Mouse (Mus musculus) thymus, adult 2 months (tissue): ENCODE measurements around the gene Arl11. TPM values are rescaled to one million over a fixed set of nuclear protein-coding genes. Genes with fewer than 3 reads are reported as not detected.

ENCODE experiments used
- DNase-seq: peaks from one replicate; pipeline ENCODE4 v3.0.0; 2021
- H3K27ac ChIP-seq: fragments of 200-500 bp; 2 replicates; pipeline ENCODE4 v1.5.1; 2012; ENCODE audit warnings: low read length, control low read depth; ENCODE audit not compliant: control insufficient read depth, insufficient read depth
- H3K27me3 ChIP-seq: fragments of 200-500 bp; 2 replicates; pipeline ENCODE4 v1.6.1; 2012; ENCODE audit warnings: mild to moderate bottlenecking, low read length, moderate library complexity, mixed read lengths; ENCODE audit not compliant: control insufficient read depth, insufficient read depth
- H3K36me3 ChIP-seq: fragments of 200-500 bp; 2 replicates; pipeline ENCODE4 v1.6.1; 2012; ENCODE audit warnings: mild to moderate bottlenecking, low read length, moderate library complexity; ENCODE audit not compliant: control insufficient read depth, insufficient read depth
- H3K4me1 ChIP-seq: fragments of 200-500 bp; replicated peaks from 2 replicates; pipeline ENCODE4 v1.6.1; 2012; ENCODE audit warnings: low read length; ENCODE audit not compliant: control insufficient read depth, insufficient read depth
- H3K4me3 ChIP-seq: fragments of 200-500 bp; 2 replicates; pipeline ENCODE4 v1.5.1; 2012; ENCODE audit warnings: mild to moderate bottlenecking, low read length, control low read depth, moderate library complexity; ENCODE audit not compliant: control insufficient read depth, insufficient read depth
- CTCF ChIP-seq: fragments of 200-500 bp; IDR thresholded peaks from 2 replicates; pipeline ENCODE4 v1.5.1; 2012; ENCODE audit warnings: mild to moderate bottlenecking, control low read depth, low read length, moderate library complexity, borderline replicate concordance; ENCODE audit not compliant: control insufficient read depth, poor library complexity, insufficient read depth; ENCODE audit errors: extremely low read depth
- POLR2A ChIP-seq: fragments of 200-500 bp; IDR thresholded peaks from 2 replicates; pipeline ENCODE4 v1.6.1; 2012; ENCODE audit warnings: mild to moderate bottlenecking, low read length, control low read depth, moderate library complexity; ENCODE audit not compliant: control insufficient read depth, poor library complexity, insufficient read depth; ENCODE audit errors: extremely low read depth
- WGBS: fragments of 180-500 bp; shearing (Covaris S2); methylation state at CpG from one replicate; pipeline ENCODE4 v1.1.7; 2018; 5-methylcytosine and 5-hydroxymethylcytosine counted together
- polyA plus RNA-seq: library from polyadenylated mRNA; depleted of rRNA; stranded (reverse); fragments of >200 nt; gene quantifications from 2 replicates; pipeline ENCODE4 v1.2.3, GENCODE M21; 2012; rRNA removed

The Arl11 gene
- polyA plus RNA-seq: 2.5 and 3.4 TPM in 2 replicates

DNA sequence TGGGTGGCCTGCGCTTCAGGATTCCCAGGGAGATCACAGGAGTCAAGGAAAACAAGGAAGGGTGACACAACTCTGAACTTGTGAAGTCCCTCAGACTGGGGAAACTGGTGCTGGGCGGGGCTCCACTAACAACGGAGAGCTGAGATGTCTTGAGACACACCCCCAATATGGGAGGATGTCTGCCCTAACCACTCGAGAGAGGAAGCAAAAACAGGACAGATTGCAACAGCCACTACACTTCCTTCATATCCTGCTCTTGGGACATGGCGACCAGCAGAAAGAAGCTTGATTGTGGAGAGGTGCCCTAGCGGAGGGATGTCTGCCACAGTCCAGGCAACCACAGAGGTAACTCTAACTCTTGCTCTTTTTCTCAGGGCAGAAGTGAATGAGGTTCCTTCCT lies at the start of gene Arl11:
TSS of gene Arl11 (plus strand) at position 161 of the 400 bp plus-strand sequence.
- Histone ChIP-seq H3K27ac (no peak within 1 kb of the TSS), H3K4me3 (no peak within 1 kb of the TSS)
- peak; percentile 21 for DNase-seq

DNA sequence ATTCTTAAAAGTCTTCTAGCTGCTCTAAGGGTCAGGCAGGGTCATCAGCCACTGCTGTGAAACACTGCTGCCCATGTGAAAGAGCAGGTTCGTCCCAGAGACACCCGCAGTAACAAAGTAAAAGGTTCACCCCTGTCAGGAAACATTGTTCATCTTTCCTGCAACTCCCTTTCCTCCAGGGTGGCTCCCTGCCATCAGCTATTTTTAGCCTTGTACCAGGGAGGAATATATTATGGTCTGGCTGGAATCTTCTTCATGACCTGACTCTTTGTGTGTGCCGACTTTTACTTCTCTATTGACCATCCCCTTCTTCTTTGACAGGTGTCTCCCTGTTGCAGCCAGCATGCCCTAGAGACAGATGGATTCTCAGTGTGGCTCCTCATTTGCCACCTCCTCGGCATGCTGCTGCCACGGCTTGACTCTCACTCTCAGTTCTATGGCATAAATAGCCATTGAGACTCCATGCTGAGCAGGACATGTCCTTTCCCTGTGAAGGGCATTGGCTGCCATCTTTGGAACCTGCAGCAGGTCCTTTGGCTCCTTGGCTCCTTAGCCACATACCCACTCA lies 41.6 kb upstream of the Arl11 start:
- Histone ChIP-seq H3K27ac (no peak overlapping the region), H3K36me3 (no peaks in the 10 kb centered on the region), H3K4me3 (no peak overlapping the region), H3K27me3 (no peaks in the 10 kb centered on the region), H3K4me1 (no peaks in the 10 kb centered on the region)
- no peak for TF ChIP-seq POLR2A
- no peak for TF ChIP-seq CTCF
- no peak for DNase-seq
- 86% methylated on average over 5 of the region's 5 CpGs for WGBS

More for the DNA sequence above, at the start of gene Arl11:
- TF ChIP-seq CTCF (no peak), POLR2A (no peak)
- Histone ChIP-seq H3K36me3 (no peaks in the 10 kb centered on the region), H3K4me1 (peaks cover 16% of the 10 kb centered on the region), H3K27me3 (no peaks in the 10 kb centered on the region)
- 21% methylated on average over 6 of the region's 6 CpGs for WGBS

DNA sequence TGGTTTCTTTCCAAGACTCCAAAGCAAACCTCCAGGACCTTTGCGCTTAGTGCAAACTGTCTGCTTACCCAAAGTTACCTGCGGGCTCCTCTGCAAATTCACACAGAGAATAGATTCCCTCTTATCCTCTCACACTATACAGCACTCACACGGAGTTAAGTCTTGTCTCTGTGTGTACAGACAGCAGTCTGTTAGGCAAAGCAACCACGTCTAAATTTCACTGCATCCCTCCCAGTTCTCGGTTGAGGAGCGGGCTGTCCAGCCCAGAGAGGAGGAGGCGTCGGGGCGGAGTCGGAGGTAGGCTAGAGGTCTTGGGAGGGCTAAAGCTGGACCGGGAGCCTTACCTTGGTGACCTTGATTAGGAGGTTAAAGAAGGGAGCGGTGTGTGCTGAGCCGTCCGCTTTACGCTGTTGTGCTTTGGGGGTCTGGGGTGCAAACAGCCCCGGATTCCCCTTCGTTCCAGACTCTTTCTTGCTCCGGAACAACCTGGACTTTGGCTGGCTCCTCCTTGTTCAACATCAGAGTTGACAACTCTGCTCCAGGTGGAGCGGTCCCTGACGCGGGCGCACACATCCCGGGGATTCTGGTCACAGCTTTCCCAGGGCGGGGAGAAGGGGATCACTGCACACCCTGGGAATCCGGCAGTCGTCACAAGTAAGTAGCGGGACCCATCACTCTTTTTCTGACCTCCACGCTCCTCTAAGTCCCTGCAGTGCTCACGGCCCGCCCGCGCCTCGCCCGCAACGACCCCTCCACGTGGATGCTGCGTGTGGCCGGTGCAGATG lies 34.9 kb upstream of the Arl11 start:
- 23% methylated on average over 38 of the region's 38 CpGs for WGBS
- Histone ChIP-seq H3K27me3 (no peaks in the 10 kb centered on the region; the same call in 1 of the 2 replicates), H3K36me3 (no peaks in the 10 kb centered on the region), H3K4me3 (no peak overlapping the region), H3K27ac (no peak overlapping the region), H3K4me1 (no peaks in the 10 kb centered on the region)
- DNase-seq: no peak
- TF ChIP-seq POLR2A: no peak
- no peak for TF ChIP-seq CTCF

DNA sequence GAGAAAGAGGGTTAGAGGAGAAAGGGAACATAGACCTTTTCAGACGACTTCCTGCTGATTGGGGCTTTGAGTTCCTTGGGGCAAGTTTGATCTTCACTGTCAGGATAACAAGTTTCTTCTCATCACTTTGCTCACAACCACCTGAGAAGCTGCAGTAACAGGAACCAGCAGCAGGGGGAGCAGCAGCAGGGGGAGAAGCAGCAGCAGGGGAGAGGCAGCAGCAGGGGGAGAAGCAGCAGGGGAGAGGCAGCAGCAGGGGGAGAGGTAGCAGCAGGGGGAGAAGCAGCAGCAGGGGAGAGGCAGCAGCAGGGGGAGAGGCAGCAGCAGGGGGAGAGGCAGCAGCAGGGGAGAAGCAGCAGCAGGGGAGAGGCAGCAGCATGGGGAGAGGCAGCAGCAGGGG lies 32.3 kb upstream of the Arl11 start:
- 41% methylated on average over 1 of the region's 1 CpGs for WGBS
- peak; percentile 64 for DNase-seq
- H3K27ac ChIP-seq: no peak overlapping the region
- H3K27me3 ChIP-seq: no peaks in the 10 kb centered on the region; the same call in 1 of the 2 replicates
- H3K4me3 ChIP-seq: no peak overlapping the region
- 0 out of 2 replicates have a peak, but pooled peaks have one; percentile 15 for TF ChIP-seq POLR2A
- TF ChIP-seq CTCF: peak; percentile 69; the same call in 1 of the 2 replicates
- no peaks in the 10 kb centered on the region for H3K36me3 ChIP-seq
- no peaks in the 10 kb centered on the region for H3K4me1 ChIP-seq

DNA sequence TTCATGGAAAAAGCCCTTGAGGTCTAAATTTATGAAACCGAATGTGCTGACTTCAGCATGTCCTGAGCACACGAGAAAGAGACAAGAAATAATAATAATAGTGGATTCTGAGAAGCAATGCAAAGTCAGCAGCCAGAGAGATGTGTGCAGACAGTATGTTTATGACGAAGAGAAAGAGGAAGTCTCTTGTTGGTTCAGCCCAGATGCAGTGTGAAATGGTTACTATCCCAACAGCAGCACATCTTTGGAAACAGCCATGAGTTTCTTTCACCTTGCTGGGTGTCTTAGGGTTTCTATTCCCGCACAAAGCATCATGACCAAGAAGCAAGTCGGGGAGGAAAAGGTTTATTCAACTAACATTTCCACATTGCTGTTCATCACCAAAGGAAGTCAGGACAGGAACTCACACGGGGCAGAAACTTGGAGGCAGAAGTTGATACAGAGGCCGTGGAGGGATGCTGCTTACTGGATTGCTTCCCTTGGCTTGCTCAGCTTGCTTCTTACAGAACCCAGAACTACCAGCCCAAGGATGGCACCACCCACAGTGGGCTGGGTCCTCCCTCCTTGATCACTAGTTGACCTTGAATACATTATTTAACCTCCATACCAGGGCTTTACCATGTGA lies 30.8 kb upstream of the Arl11 start:
- Histone ChIP-seq H3K27ac (no peak overlapping the region), H3K27me3 (no peaks in the 10 kb centered on the region; the same call in 1 of the 2 replicates), H3K4me1 (no peaks in the 10 kb centered on the region), H3K4me3 (no peak overlapping the region), H3K36me3 (no peaks in the 10 kb centered on the region)
- TF ChIP-seq CTCF (no peak), POLR2A (no peak)
- no peak for DNase-seq
- 73% methylated on average over 7 of the region's 7 CpGs for WGBS

DNA sequence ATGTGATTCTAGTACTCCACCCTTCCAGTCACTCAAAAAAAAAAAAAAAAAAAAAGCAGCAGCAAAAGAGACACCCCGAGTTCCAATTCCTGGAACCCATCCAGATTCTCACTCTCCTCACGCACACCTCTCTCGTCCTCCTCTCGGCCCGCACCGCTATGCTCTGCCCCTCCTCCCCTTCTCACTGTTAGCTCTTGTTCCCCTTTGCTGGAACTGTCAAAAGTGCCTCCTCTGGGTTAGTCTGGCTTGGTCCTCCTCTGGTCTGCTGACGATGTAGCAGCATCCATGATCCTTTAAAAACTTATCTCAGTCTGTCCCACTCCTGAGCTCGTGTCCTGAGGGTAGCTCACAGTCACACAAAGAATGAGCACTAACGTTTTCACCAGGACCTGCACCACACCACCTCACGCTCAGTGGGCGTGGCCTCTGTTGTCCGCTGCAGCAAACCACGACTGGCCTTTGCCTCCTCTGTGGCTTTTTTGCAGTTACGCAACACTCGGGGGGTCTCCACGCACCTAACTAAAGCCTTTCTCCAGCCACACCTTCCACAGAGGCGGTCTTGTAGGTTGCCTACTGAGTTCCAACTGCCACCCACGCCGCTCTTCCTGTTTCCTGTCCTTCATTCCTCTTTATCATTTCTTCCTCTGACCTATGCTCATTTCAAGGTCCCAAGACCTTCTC lies 20.8 kb upstream of the Arl11 start:
- H3K27ac ChIP-seq: no peak overlapping the region
- no peaks in the 10 kb centered on the region for H3K27me3 ChIP-seq
- WGBS: 8% methylated on average over 19 of the region's 19 CpGs
- DNase-seq: peak; percentile 3
- H3K4me1 ChIP-seq: peaks cover 4% of the 10 kb centered on the region
- H3K4me3 ChIP-seq: 0 out of 2 replicates have a peak overlapping the region, but pooled peaks have one; percentile 7
- TF ChIP-seq CTCF (no peak), POLR2A (no peak)
- no peaks in the 10 kb centered on the region for H3K36me3 ChIP-seq
